Mouse (Mus musculus): ENCODE measurements at regions not wholly inside any gene's neighbourhood (a gene's known extent, or its start where the extent isn't known, plus 50 kb on each side); places are given as distances from the start of the nearest gene placed in this dataset.

GRCm38 (mm10) chr13:37532596-37533170, 187.7 kb downstream of the Ly86 start:
- TF ChIP-seq POLR2A (IDR thresholded peaks at IDR 0.05; ENCODE audit: borderline replicate concordance, insufficient read depth, low read length), result no peak
- TF ChIP-seq CTCF (IDR thresholded peaks at IDR 0.05; ENCODE audit: borderline replicate concordance, insufficient read depth, low read depth, low read length), result no peak

Data from cerebellum, adult 2 months (tissue).